Mouse (Mus musculus): Measurements from ENCODE around the gene Krt79. TPM values are rescaled to one million over a fixed set of nuclear protein-coding genes. Genes with fewer than 3 reads are reported as not detected.

Gene Krt79
- total RNA-seq, 2 experiments from 2014 or later: not detected

DNA sequence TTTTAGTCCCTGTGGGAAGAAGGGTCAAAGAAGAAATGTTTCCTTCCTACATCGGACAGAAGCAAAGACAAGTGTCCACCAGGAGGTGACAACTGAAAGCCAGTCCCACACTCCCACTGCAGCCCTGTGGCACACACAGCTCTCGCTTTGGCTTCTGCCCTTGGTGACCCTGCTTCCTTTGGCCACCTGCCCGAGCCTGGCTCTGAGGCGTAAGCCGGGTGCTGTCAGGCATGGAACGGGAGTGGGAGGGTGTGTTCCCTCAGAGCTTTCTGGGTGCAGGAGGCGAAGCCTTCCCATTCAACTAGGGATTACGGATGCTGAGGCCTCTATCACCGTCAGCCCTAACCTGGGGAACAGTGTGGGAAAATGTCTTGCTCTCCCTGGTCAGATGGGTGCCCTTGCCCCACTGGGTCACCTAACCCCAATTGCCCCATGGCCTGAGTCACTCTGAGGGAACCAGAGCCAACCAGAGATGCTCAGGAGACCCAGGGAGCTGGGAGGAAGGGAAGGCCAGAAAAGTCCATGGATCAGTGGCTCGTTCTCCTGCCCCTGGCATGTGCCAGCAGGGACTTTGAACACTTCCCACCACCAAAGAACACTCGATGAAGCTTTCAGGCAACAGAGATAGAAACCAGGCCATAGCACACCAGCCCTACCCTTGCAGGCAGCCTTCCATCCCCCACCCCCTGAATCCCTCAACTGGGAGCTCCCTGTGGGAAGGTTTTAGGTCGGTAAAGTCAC is 12.6 kb downstream of the Krt79 start:
- no peak overlapping the region for H3K4me3 ChIP-seq
- intact Hi-C loops (cut with DNase I): no loop called here
- DNase-seq (ENCODE audit: extremely low spot score in 1 of 2, low spot score in 2 of 2): no peak
- TF ChIP-seq CTCF (IDR thresholded peaks at IDR 0.05): no peak
- H3K27ac ChIP-seq: no peak overlapping the region

- no peak for TF ChIP-seq CTCF (IDR thresholded peaks at IDR 0.05)
- no peak overlapping the region for H3K27ac ChIP-seq
- intact Hi-C loops (cut with DNase I): no loop called here
- no peak overlapping the region for H3K4me3 ChIP-seq
- no peak for DNase-seq (ENCODE audit: extremely low spot score in 1 of 2, low spot score in 2 of 2)
Measured at GRCm38 (mm10) chr15:101925041-101925440, 15.1 kb downstream of the Krt79 start.

GRCm38 (mm10) chr15:101924635-101925034 is 15.5 kb downstream of the Krt79 start, which contains the start of gene Krt4:
Gene Krt4, minus strand, starts transcription at chr15:101924735.
- Histone ChIP-seq H3K4me3 (no peak within 1 kb of the TSS), H3K27ac (no peak within 1 kb of the TSS)
- DNase-seq (ENCODE audit: extremely low spot score in 1 of 2, low spot score in 2 of 2): no peak

GRCm38 (mm10) chr15:101922296-101922695 is 17.8 kb downstream of the Krt79 start:
- intact Hi-C loops (cut with DNase I): no loop called here
- no peak for DNase-seq (ENCODE audit: extremely low spot score in 1 of 2, low spot score in 2 of 2)
- no peak for TF ChIP-seq CTCF (IDR thresholded peaks at IDR 0.05)
- Histone ChIP-seq H3K27ac (no peak overlapping the region), H3K4me3 (no peak overlapping the region)

More at GRCm38 (mm10) chr15:101924635-101925034, 15.5 kb downstream of the Krt79 start, which contains the start of gene Krt4:
- no peak for TF ChIP-seq CTCF (IDR thresholded peaks at IDR 0.05)
- intact Hi-C loops (cut with DNase I): no loop called here

DNA sequence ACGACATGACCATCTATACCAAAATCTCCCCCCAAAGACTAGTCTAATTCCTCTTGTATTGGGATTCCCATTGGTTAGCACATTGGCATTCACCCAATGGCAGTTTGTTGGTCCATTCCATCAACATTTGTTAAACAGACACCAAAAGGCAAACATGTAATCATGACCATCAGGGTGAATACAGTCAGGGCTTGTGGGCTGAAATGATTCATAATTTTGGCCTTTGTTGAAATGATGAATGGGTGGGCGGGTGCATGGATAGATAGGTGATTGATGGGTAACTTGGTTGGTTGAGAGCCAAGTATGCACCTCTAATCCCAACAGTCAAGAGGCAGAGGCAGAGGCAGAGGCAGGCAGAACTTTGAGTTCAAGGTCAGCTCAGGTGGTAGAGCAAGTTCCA is 24.1 kb downstream of the Krt79 start:
- Histone ChIP-seq H3K27ac (no peak overlapping the region), H3K4me3 (no peak overlapping the region)
- TF ChIP-seq CTCF (IDR thresholded peaks at IDR 0.05): no peak
- intact Hi-C loops (cut with DNase I): no loop called here
- DNase-seq (ENCODE audit: extremely low spot score in 1 of 2, low spot score in 2 of 2): no peak

GRCm38 (mm10) chr15:101904849-101905248 is 35.3 kb downstream of the Krt79 start:
- H3K27ac ChIP-seq: no peak overlapping the region
- no peak for TF ChIP-seq CTCF (IDR thresholded peaks at IDR 0.05)
- H3K4me3 ChIP-seq: no peak overlapping the region
- intact Hi-C loops (cut with DNase I): no loop called here
- DNase-seq (ENCODE audit: extremely low spot score in 1 of 2, low spot score in 2 of 2): no peak

GRCm38 (mm10) chr15:101902171-101903149 is 37.7 kb downstream of the Krt79 start:
- no peak for DNase-seq (ENCODE audit: extremely low spot score in 1 of 2, low spot score in 2 of 2)
- intact Hi-C loops (cut with DNase I): no loop called here
- Histone ChIP-seq H3K4me3 (no peak overlapping the region), H3K27ac (no peak overlapping the region)
- TF ChIP-seq CTCF (IDR thresholded peaks at IDR 0.05): no peak; the same call in 1 of the 2 replicates

DNA sequence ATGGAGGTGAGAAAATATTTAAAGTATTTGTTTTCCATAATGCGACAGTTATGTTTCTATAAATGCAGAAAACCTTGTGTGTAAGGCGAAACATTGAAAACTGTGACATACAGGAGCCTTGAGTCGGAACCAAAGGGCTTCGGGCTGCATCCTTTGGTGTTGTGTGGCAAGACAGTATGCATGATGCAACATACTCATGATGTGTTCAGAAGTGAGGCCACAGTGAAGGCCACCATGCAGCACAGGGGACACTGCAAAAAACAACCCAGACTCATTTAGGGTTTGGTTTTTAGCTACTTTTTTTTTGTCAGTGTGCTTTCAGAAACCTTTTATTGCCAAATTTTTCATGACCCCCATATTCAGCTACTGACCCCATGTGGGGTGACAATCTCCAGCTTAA is 44.9 kb downstream of the Krt79 start:
- DNase-seq (ENCODE audit: extremely low spot score in 1 of 2, low spot score in 2 of 2): no peak
- Histone ChIP-seq H3K4me3 (no peak overlapping the region), H3K27ac (no peak overlapping the region)
- intact Hi-C loops (cut with DNase I): no loop called here
- TF ChIP-seq CTCF (IDR thresholded peaks at IDR 0.05): no peak

DNA sequence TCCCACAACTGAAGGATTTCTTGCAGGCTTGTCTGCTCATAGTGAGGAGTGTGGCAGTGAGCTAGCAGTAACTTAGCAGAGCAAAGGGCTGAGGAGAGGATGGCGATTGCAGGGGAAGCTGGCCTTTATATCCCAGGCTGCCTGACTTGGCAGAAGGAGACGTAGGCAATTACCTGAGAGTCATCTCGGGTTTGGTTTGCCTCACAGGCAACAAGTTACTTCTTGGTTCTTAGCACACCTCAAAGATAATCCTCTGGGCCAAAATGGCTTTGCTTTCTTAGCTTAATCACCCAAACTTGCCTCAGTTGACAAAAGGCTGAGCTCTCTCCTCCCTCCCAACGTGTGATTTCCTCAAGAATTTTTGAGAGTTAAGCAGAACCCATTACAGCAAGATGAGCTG is 47.3 kb downstream of the Krt79 start, which contains the start of gene Krt76:
Gene Krt76, minus strand, starts transcription at position 101 of the 400 bp plus-strand sequence.
- intact Hi-C loops (cut with DNase I): no loop called here
- H3K4me3 ChIP-seq: no peak within 1 kb of the TSS
- TF ChIP-seq CTCF (IDR thresholded peaks at IDR 0.05): no peak
- no peak for DNase-seq (ENCODE audit: extremely low spot score in 1 of 2, low spot score in 2 of 2)
- H3K27ac ChIP-seq: no peak within 1 kb of the TSS

DNA sequence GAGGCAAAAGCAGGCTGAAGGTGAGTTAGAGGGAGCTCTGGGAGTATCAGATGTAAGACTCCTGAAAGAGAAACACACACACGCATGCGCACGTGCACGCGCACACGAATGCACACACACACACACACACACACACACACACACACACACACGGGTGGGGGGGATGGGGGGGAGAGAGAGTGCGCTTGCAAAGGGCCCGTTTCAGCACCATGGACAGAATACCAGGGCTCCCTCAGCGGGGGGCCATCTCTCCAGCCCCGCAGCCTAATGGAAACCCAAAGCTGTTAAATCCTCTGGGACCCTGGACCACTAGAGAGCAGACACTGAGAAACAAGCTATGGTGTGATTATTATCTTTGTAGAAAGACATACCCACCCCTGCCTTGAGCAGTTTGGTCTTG is 60.3 kb downstream of the Krt79 start:
- Histone ChIP-seq H3K27ac (no peak overlapping the region), H3K4me3 (no peak overlapping the region)
- intact Hi-C loops (cut with DNase I): loop anchor here (10.0 kb wide), 1 partner anchor 445 kb away; the partner anchor contains the start of gene Krt87
- no peak for DNase-seq (ENCODE audit: extremely low spot score in 1 of 2, low spot score in 2 of 2)
- TF ChIP-seq CTCF (IDR thresholded peaks at IDR 0.05): no peak

Small RNAs within 50 kb of the gene (microRNA-seq; reads per million reads assigned to microRNA genes)
- 0 reads per million in 2 experiments for gene Gm44356

Other genes starting within 250 kb of the Krt79 start
- not detected for gene Krt6a, start 246.0 kb downstream of the Krt79 start, total RNA-seq (2021)
- gene Krt5, start 227.4 kb downstream of the Krt79 start, total RNA-seq (2021): not detected
- gene Krt71, start 197.2 kb downstream of the Krt79 start, total RNA-seq (2021): not detected
- gene Krt72, start 153.9 kb downstream of the Krt79 start, total RNA-seq (2021): not detected
- 1 to 10 TPM; 1.0 to 1.2 TPM for gene Krt73, start 138.0 kb downstream of the Krt79 start, total RNA-seq (2021)
- gene Krt2, start 122.2 kb downstream of the Krt79 start, total RNA-seq (2021): 1 to 10 TPM in 1 of 2 experiments, under 1 TPM in 1; 0.20 to 1.1 TPM
- 1 to 10 TPM; 1.8 to 2.3 TPM for gene Krt1, start 89.5 kb downstream of the Krt79 start, total RNA-seq (2021)
- gene Krt77, start 70.6 kb downstream of the Krt79 start, total RNA-seq (2021): 10 to 100 TPM; 11.4 to 13.8 TPM
- not detected for gene Krt76, start 47.4 kb downstream of the Krt79 start, total RNA-seq (2021)
- not detected for gene Krt4, start 15.6 kb downstream of the Krt79 start, total RNA-seq (2021)
- gene Krt78, start 14.0 kb upstream of the Krt79 start, total RNA-seq (2021): not detected
- under 1 TPM in 1 of 2 experiments, not detected in 1; 0.29 TPM for gene Krt8, start 64.2 kb upstream of the Krt79 start, total RNA-seq (2021)
- under 1 TPM; 0.33 to 0.38 TPM for gene Krt18, start 87.9 kb upstream of the Krt79 start, total RNA-seq (2021)
- 100 to 1,000 TPM; 163 to 167 TPM for gene Eif4b, start 133.4 kb upstream of the Krt79 start, total RNA-seq (2021)
- 10 to 100 TPM; 16.4 to 22.8 TPM for gene Tns2, start 160.1 kb upstream of the Krt79 start, total RNA-seq (2021)
- gene Spryd3, start 195.9 kb upstream of the Krt79 start, total RNA-seq (2021): 100 to 1,000 TPM; 152 TPM
- gene Igfbp6, start 204.0 kb upstream of the Krt79 start, total RNA-seq (2021): 10 to 100 TPM; 57.4 to 64.8 TPM
- gene Soat2, start 210.2 kb upstream of the Krt79 start, total RNA-seq (2021): under 1 TPM in 1 of 2 experiments, not detected in 1; 0.26 TPM